ENCODE assay signal across 10 mouse cellular contexts in the genomic region with DNA sequence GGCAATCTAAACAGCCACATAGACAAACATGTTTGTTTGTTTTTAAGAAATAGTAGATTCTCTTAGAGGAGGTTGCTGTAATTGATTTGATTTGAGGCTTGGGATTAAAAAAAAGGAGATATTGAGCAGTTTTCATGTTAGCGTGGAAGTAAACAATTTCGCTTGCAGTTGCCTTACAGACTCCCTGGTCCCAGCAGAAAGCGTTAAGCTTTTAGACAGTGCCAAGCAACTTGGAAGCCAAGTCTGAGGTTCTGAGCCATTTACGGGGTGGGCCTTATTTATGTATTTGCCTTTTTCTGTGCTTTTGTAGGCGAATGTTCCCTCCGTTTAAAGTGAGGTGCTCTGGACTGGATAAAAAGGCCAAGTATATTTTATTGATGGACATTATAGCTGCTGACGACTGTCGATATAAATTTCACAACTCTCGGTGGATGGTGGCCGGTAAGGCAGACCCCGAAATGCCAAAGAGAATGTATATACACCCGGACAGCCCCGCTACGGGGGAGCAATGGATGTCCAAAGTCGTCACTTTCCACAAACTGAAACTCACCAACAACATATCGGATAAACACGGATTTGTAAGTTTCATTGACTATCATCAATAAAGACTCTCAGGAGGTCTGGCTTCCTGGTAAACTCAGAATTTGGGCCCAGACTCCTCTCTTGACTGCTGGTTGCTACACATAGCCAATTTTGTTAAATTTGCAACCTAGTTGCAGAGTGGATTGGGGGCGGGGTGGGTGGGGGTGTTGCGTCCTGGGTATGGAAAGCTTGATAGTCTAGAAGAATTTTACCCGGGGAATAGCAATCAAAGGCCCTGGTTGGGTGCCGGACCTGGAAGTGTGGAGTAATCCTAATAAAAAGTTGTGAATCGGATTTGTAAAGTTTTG. TPM values are rescaled to one million over a fixed set of nuclear protein-coding genes. Genes with fewer than 3 reads are reported as not detected.
DNase-seq lines count a peak whose midpoint lies in the region; ATAC-seq and TF ChIP-seq lines count a peak whose summit lies in the region.
"Had no signal": no experiment of that assay in that cellular context is flagged by ENCODE, and none has a peak within 500 bp of the region (broad histone marks: within the 10 kb centered on the region; RNA-seq: fewer than 3 reads in every experiment).

No protein-coding gene starts in this region.

- peaks cover 66% of the 10 kb centered on the region for H3K27me3 ChIP-seq in hindbrain, embryonic 16.5 days (replicated peaks; ENCODE audit: control insufficient read depth, insufficient read depth, low read length)
- peaks cover 97% of the 10 kb centered on the region for H3K27me3 ChIP-seq in neural tube, embryonic 11.5 days (ENCODE audit: control insufficient read depth, insufficient read depth, low read length)

- H3K9me3 ChIP-seq in hindbrain, embryonic 16.5 days (ENCODE audit: control insufficient read depth, low read length), result no peaks in the 10 kb centered on the region
- no peaks in the 10 kb centered on the region for H3K9me3 ChIP-seq in neural tube, embryonic 11.5 days (ENCODE audit: control insufficient read depth, low read length)

- TF ChIP-seq CTCF in left cerebral cortex, adult 2 months (IDR thresholded peaks at IDR 0.05), result no peak

- H3K4me3 ChIP-seq in left cerebral cortex, adult 2 months, result peak overlapping the region; percentile 40
- H3K4me3 ChIP-seq in hindbrain, embryonic 16.5 days (ENCODE audit: low read length), result no peak overlapping the region
- peak overlapping the region; percentile 22 for H3K4me3 ChIP-seq in neural tube, embryonic 11.5 days (ENCODE audit: low read depth, low read length)

- peaks cover 4% of the 10 kb centered on the region for H3K4me1 ChIP-seq in hindbrain, embryonic 16.5 days (ENCODE audit: control insufficient read depth, insufficient read depth, low read depth, low read length)
- peaks cover 11% of the 10 kb centered on the region for H3K4me1 ChIP-seq in neural tube, embryonic 11.5 days (ENCODE audit: control insufficient read depth, insufficient read depth, low read length)

- WGBS in hindbrain, embryonic 16.5 days, result 8% methylated on average over 22 of the region's 22 CpGs
- 3% methylated on average over 22 of the region's 22 CpGs for WGBS in neural tube, embryonic 11.5 days

- peak overlapping the region; percentile 8; the same call in 1 of the 2 replicates for H3K4me2 ChIP-seq in hindbrain, embryonic 16.5 days (ENCODE audit: low read length)
- H3K4me2 ChIP-seq in neural tube, embryonic 11.5 days (ENCODE audit: low read depth), result peak overlapping the region; percentile 17

- H3K27ac ChIP-seq in left cerebral cortex, adult 2 months, result no peak overlapping the region; the same call in 1 of the 2 replicates
- H3K27ac ChIP-seq in hindbrain, embryonic 16.5 days (ENCODE audit: low read depth, low read length), result no peak overlapping the region
- no peak overlapping the region for H3K27ac ChIP-seq in neural tube, embryonic 11.5 days (ENCODE audit: low read depth, low read length)

- ATAC-seq in hindbrain, embryonic 16.5 days, result no peak
- ATAC-seq in neural tube, embryonic 11.5 days (ENCODE audit: insufficient read depth, low FRiP score, low TSS enrichment), result no peak

- intact Hi-C loops in left cerebral cortex, adult 2 months (cut with DNase I), result loop anchor here (5.0 kb wide), 2 partner anchors 163 to 763 kb away; no protein-coding TSS in a partner anchor

- no peak overlapping the region for H3K9ac ChIP-seq in hindbrain, embryonic 16.5 days (ENCODE audit: low read depth, low read length)
- H3K9ac ChIP-seq in neural tube, embryonic 11.5 days (ENCODE audit: low read length), result no peak overlapping the region

- peak; percentile 62 for DNase-seq in embryo, embryonic 10.5 days (ENCODE audit: low spot score)
- DNase-seq in embryo, embryonic 10 days (ENCODE audit: low spot score), result no peak
- no peak for DNase-seq in left cerebral cortex, adult 2 months (ENCODE audit: extremely low spot score in 1 of 2, low spot score in 2 of 2)
- no peak for DNase-seq in left cerebral cortex, adult 18-20 months (ENCODE audit: low spot score in 2 of 2)
- DNase-seq in neural tube, embryonic 11.5 days (ENCODE audit: low spot score), result no peak
- DNase-seq in MN1 (ENCODE audit: low spot score), result no peak
- DNase-seq in urinary bladder, postnatal 4 days (ENCODE audit: low spot score in 2 of 2), result no peak
- DNase-seq: kidney, postnatal 25 days had no signal

- H3K36me3 ChIP-seq in hindbrain, embryonic 16.5 days (ENCODE audit: control insufficient read depth, insufficient read depth, low read length), result no peaks in the 10 kb centered on the region
- no peaks in the 10 kb centered on the region for H3K36me3 ChIP-seq in neural tube, embryonic 11.5 days (ENCODE audit: control insufficient read depth, insufficient read depth, low read length)

RNA-seq across cellular contexts. Expression of a gene that starts 3.5 kb away (rescaled TPM):
- total RNA-seq in left cerebral cortex, adult 2 months (2021), result 1 to 10 TPM; 3.1 to 5.5 TPM
- 1 to 10 TPM; 4.5 to 5.5 TPM for total RNA-seq in left cerebral cortex, adult 18-20 months (2021)
- 2.9 and 5.0 TPM in 2 replicates for polyA plus RNA-seq in hindbrain, embryonic 16.5 days (2015; fragmentation: Nextera tagmentation; extraction: Ambion mirVana)
- 10.5 and 15.5 TPM in 2 replicates for polyA plus RNA-seq in neural tube, embryonic 11.5 days (2014; fragmentation: Nextera tagmentation; extraction: Ambion mirVana)
- total RNA-seq: common myeloid progenitor, adult 5-6 weeks had no signal
